In genomic region chr12:100478615-100479014, GRCm38 (mm10) we compare ENCODE assay signal across 15 mouse cellular contexts. TPM values are rescaled to one million over a fixed set of nuclear protein-coding genes. Genes with fewer than 3 reads are reported as not detected.
DNase-seq lines count a peak whose midpoint lies in the region; TF ChIP-seq lines count a peak whose summit lies in the region.
"Had no signal": no experiment of that assay in that cellular context is flagged by ENCODE, and none has a peak within 500 bp of the region (broad histone marks: within the 10 kb centered on the region; RNA-seq: fewer than 3 reads in every experiment).

No protein-coding gene starts in this region.

- TF ChIP-seq CTCF in left cerebral cortex, adult 2 months (IDR thresholded peaks at IDR 0.05): no peak

- peak; percentile 68 for DNase-seq in gastrocnemius, adult 18-20 months (ENCODE audit: low spot score)
- DNase-seq in gastrocnemius, postnatal 4 days (ENCODE audit: low spot score in 2 of 2): no peak
- DNase-seq in left cerebral cortex, adult 2 months (ENCODE audit: extremely low spot score in 1 of 2, low spot score in 2 of 2): no peak
- DNase-seq in left cerebral cortex, postnatal 4 days: no peak
- peak; percentile 19 for DNase-seq in gastrocnemius, postnatal 10 days
- peak; percentile 77 for DNase-seq in skeletal muscle tissue, adult 2 months (ENCODE audit: low read depth, low spot score)
- DNase-seq in lung, postnatal 10 days: no peak
- DNase-seq: forebrain, postnatal 0 days; kidney, adult 11 months; kidney, postnatal 10 days; thymus, adult 2 months had no signal

- H3K4me3 ChIP-seq in left cerebral cortex, adult 2 months: no peak overlapping the region
- H3K4me3 ChIP-seq: embryonic facial prominence, embryonic 12.5 days; limb, embryonic 10.5 days; liver, embryonic 12.5 days; neural tube, embryonic 13.5 days had no signal

- intact Hi-C loops in left cerebral cortex, adult 2 months (cut with DNase I): loop anchor here (2.0 to 5.0 kb wide), 2 partner anchors 51 to 90 kb away; no protein-coding TSS in a partner anchor
- intact Hi-C loops in left cerebral cortex, postnatal 4 days (cut with DNase I): loop anchor here (10.0 kb wide), 1 partner anchor 114 kb away; no protein-coding TSS in a partner anchor

- H3K27ac ChIP-seq in left cerebral cortex, adult 2 months: peak overlapping the region; percentile 84
- H3K27ac ChIP-seq: embryonic facial prominence, embryonic 12.5 days; limb, embryonic 10.5 days; liver, embryonic 12.5 days; neural tube, embryonic 13.5 days had no signal

RNA-seq across cellular contexts. Expression of gene Ttc7b, which starts 42.0 kb away (rescaled TPM):
- total RNA-seq in gastrocnemius, adult 18-20 months (2021): 100 to 1,000 TPM; 141 to 168 TPM
- total RNA-seq in gastrocnemius, postnatal 4 days (2021): 10 to 100 TPM; 56.6 to 59.0 TPM
- total RNA-seq in left cerebral cortex, adult 2 months (2021): 100 to 1,000 TPM; 242 to 253 TPM
- total RNA-seq in left cerebral cortex, postnatal 4 days (2021): 10 to 100 TPM; 78.9 to 85.6 TPM
- 10 to 100 TPM; 73.3 to 74.1 TPM for total RNA-seq in gastrocnemius, postnatal 10 days (2021)

Comparison
In these comparisons a context has a peak if more than half of its experiments do, and no peak if none do; other contexts are left out.
1. DNase-seq: peak in gastrocnemius, adult 18-20 months (single experiment), gastrocnemius, postnatal 10 days (single experiment) and skeletal muscle tissue, adult 2 months (single experiment); none in gastrocnemius, postnatal 4 days (0 of 2), left cerebral cortex, adult 2 months (0 of 2), left cerebral cortex, postnatal 4 days (single experiment) and lung, postnatal 10 days (single experiment).